Mouse (Mus musculus) lung, postnatal 0 days (tissue): ENCODE data around the gene Plscr2. TPM values are rescaled to one million over a fixed set of nuclear protein-coding genes. Genes with fewer than 3 reads are reported as not detected.

Experiments
- ATAC-seq: fragments of 200-750 bp; cut with Nextera tagmentation; 2 replicates; pipeline ENCODE4 v1.8.0; 2017; ENCODE audit warnings: moderate library complexity
- DNase-seq: peaks from one replicate; pipeline ENCODE4 v3.0.0-alpha.2; 2016; ENCODE audit warnings: low spot score
- H3K27ac ChIP-seq: fragments of 300-500 bp; sonication (generic); 2 replicates; pipeline ENCODE4 v1.5.1; 2014; ENCODE audit warnings: antibody characterized with exemption, mild to moderate bottlenecking, low read length, mixed read lengths
- H3K27me3 ChIP-seq: fragments of 300-500 bp; sonication (generic); replicated peaks from 2 replicates; pipeline ENCODE4 v1.6.1; 2014; ENCODE audit warnings: low read length, mixed read lengths; ENCODE audit not compliant: insufficient read depth
- H3K36me3 ChIP-seq: fragments of 300-500 bp; sonication (generic); 2 replicates; pipeline ENCODE4 v1.6.1; 2014; ENCODE audit warnings: low read length, mixed read lengths; ENCODE audit not compliant: insufficient read depth
- H3K4me1 ChIP-seq: fragments of 300-500 bp; sonication (generic); 2 replicates; pipeline ENCODE4 v1.6.1; 2014; ENCODE audit warnings: antibody characterized with exemption, low read depth, low read length, mixed read lengths; ENCODE audit not compliant: insufficient read depth
- H3K4me2 ChIP-seq: fragments of 300-500 bp; sonication (generic); replicated peaks from 2 replicates; pipeline ENCODE4 v1.6.1; 2014; ENCODE audit warnings: low read depth, mild to moderate bottlenecking, low read length, moderate library complexity, mixed read lengths
- H3K4me3 ChIP-seq: fragments of 300-500 bp; sonication (generic); 2 replicates; pipeline ENCODE4 v1.5.1; 2014; ENCODE audit warnings: low read depth, low read length
- H3K9ac ChIP-seq: fragments of 300-500 bp; sonication (generic); replicated peaks from 2 replicates; pipeline ENCODE4 v1.6.1; 2014; ENCODE audit warnings: low read depth, mild to moderate bottlenecking
- H3K9me3 ChIP-seq: fragments of 300-500 bp; sonication (generic); 2 replicates; pipeline ENCODE4 v1.6.1; 2016; ENCODE audit warnings: low read length, mixed read lengths
- CTCF ChIP-seq: IDR thresholded peaks from 2 replicates; pipeline ENCODE4 v1.5.1; 2016; ENCODE audit warnings: antibody characterized with exemption, mild to moderate bottlenecking
- EP300 ChIP-seq: IDR thresholded peaks from 2 replicates; pipeline ENCODE4 v1.6.1; 2016; ENCODE audit warnings: antibody characterized with exemption, mild to moderate bottlenecking, control low read depth
- WGBS: fragments of 180-500 bp; shearing (Covaris S2); extraction: QIAGEN DNeasy Blood & Tissue Kit; methylation state at CpG from one replicate; pipeline ENCODE4 v1.1.7; 2014; 5-methylcytosine and 5-hydroxymethylcytosine counted together
- polyA plus RNA-seq: library from polyadenylated mRNA; unstranded; fragments of >200 nt; fragmentation: Nextera tagmentation; extraction: Ambion mirVana; gene quantifications from 2 replicates; pipeline ENCODE4 v1.2.1, GENCODE M21; 2015

Plscr2 gene
- polyA plus RNA-seq, 1 experiment from 2014 or later = 24.1 TPM

GRCm38 (mm10) chr9:92260481-92261159 is 14.8 kb upstream of the Plscr2 start:
- Histone ChIP-seq H3K4me1 (no peaks in the 10 kb centered on the region), H3K9me3 (no peaks in the 10 kb centered on the region), H3K4me2 (no peak overlapping the region), H3K9ac (no peak overlapping the region), H3K27me3 (no peaks in the 10 kb centered on the region), H3K36me3 (no peaks in the 10 kb centered on the region), H3K4me3 (no peak overlapping the region), H3K27ac (no peak overlapping the region)
- peak; percentile 94 for ATAC-seq
- DNase-seq = peak; percentile 88
- TF ChIP-seq CTCF (no peak), EP300 (peak; percentile 88)
- 42% methylated on average over 7 of the region's 7 CpGs for WGBS

GRCm38 (mm10) chr9:92265719-92266118 is 9.7 kb upstream of the Plscr2 start:
- Histone ChIP-seq H3K9me3 (no peaks in the 10 kb centered on the region), H3K9ac (no peak overlapping the region), H3K27me3 (no peaks in the 10 kb centered on the region), H3K27ac (no peak overlapping the region), H3K4me1 (no peaks in the 10 kb centered on the region), H3K4me2 (peak overlapping the region; percentile 28; the same call in 1 of the 2 replicates), H3K4me3 (no peak overlapping the region), H3K36me3 (no peaks in the 10 kb centered on the region)
- WGBS = 65% methylated on average over 4 of the region's 4 CpGs
- no peak for TF ChIP-seq CTCF
- no peak for TF ChIP-seq EP300
- ATAC-seq (no peak), DNase-seq (no peak)

- Histone ChIP-seq H3K36me3 (no peaks in the 10 kb centered on the region), H3K4me3 (no peak overlapping the region), H3K4me2 (no peak overlapping the region), H3K9ac (no peak overlapping the region), H3K27me3 (no peaks in the 10 kb centered on the region), H3K4me1 (no peaks in the 10 kb centered on the region), H3K9me3 (no peaks in the 10 kb centered on the region), H3K27ac (no peak overlapping the region)
- TF ChIP-seq EP300 (no peak), CTCF (no peak)
- DNase-seq = no peak
- 60% methylated on average over 8 of the region's 8 CpGs for WGBS
- ATAC-seq = no peak
Observed at GRCm38 (mm10) chr9:92266558-92267171, 8.7 kb upstream of the Plscr2 start.

GRCm38 (mm10) chr9:92267732-92268131 is 7.7 kb upstream of the Plscr2 start:
- no peak; the same call in 1 of the 2 replicates for ATAC-seq
- no peaks in the 10 kb centered on the region for H3K9me3 ChIP-seq
- TF ChIP-seq EP300 (no peak), CTCF (no peak)

GRCm38 (mm10) chr9:92269829-92270404 is 5.5 kb upstream of the Plscr2 start:
- no peak for DNase-seq
- Histone ChIP-seq H3K27ac (no peak overlapping the region), H3K27me3 (no peaks in the 10 kb centered on the region), H3K9me3 (no peaks in the 10 kb centered on the region), H3K4me2 (no peak overlapping the region), H3K4me1 (no peaks in the 10 kb centered on the region), H3K4me3 (no peak overlapping the region), H3K9ac (no peak overlapping the region), H3K36me3 (no peaks in the 10 kb centered on the region)
- WGBS = 92% methylated on average over 5 of the region's 5 CpGs
- ATAC-seq = no peak
- no peak for TF ChIP-seq EP300

More at GRCm38 (mm10) chr9:92267732-92268131, 7.7 kb upstream of the Plscr2 start:
- 56% methylated on average over 1 of the region's 1 CpGs for WGBS
- no peak overlapping the region for H3K27ac ChIP-seq
- DNase-seq = no peak
- no peak overlapping the region for H3K4me3 ChIP-seq
- H3K27me3 ChIP-seq = no peaks in the 10 kb centered on the region
- H3K9ac ChIP-seq = no peak overlapping the region
- H3K36me3 ChIP-seq = no peaks in the 10 kb centered on the region
- H3K4me1 ChIP-seq = no peaks in the 10 kb centered on the region
- H3K4me2 ChIP-seq = no peak overlapping the region

GRCm38 (mm10) chr9:92270927-92271326 is 4.5 kb upstream of the Plscr2 start:
- no peak overlapping the region for H3K4me3 ChIP-seq
- DNase-seq = peak; percentile 57
- peaks cover 4% of the 10 kb centered on the region; the same call in 1 of the 2 replicates for H3K4me1 ChIP-seq
- H3K27ac ChIP-seq = no peak overlapping the region
- TF ChIP-seq EP300 (no peak), CTCF (no peak)
- no peaks in the 10 kb centered on the region for H3K27me3 ChIP-seq
- H3K9me3 ChIP-seq = no peaks in the 10 kb centered on the region
- peak; percentile 20; the same call in 1 of the 2 replicates for ATAC-seq
- 32% methylated on average over 4 of the region's 4 CpGs for WGBS
- no peak overlapping the region for H3K9ac ChIP-seq
- H3K4me2 ChIP-seq = no peak overlapping the region
- H3K36me3 ChIP-seq = no peaks in the 10 kb centered on the region
